Mouse (Mus musculus) MEL-GATA-1-ER (cell line): Measurements from ENCODE around the gene Rab36.

Experiments used
- DNase-seq: peaks from one replicate; pipeline ENCODE4 v3.0.0-alpha.2; 2012; ENCODE audit warnings: low read depth; ENCODE audit errors: extremely low read depth

Gene Rab36

GRCm38 (mm10) chr10:75044459-75044858, 7.6 kb downstream of the Rab36 start:
- no peak for DNase-seq

GRCm38 (mm10) chr10:75045831-75046230, 9.0 kb downstream of the Rab36 start:
- DNase-seq = no peak

DNA sequence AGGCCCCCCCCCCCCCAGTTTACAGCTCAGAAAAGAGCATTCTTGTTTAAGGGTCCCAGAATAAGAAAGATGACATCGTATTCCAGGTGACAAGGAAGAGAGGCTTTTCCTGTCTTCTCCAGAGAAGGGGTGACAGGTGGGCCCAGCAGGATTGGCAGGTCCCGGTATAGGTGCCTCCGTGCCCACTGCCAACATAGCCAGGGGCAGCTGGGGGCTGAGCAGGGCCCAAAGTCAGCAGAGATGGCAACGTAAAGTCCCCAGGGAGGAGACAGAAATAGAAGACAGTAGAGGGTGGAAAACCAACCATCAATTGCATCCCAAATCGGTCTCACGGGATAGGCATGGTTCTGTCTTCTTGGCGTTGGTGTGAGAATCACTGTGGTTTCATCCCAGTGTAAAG, 11.9 kb downstream of the Rab36 start:
- DNase-seq = no peak

- DNase-seq = no peak
These were observed 14.7 kb downstream of the Rab36 start for GRCm38 (mm10) chr10:75051364-75052074.

DNA sequence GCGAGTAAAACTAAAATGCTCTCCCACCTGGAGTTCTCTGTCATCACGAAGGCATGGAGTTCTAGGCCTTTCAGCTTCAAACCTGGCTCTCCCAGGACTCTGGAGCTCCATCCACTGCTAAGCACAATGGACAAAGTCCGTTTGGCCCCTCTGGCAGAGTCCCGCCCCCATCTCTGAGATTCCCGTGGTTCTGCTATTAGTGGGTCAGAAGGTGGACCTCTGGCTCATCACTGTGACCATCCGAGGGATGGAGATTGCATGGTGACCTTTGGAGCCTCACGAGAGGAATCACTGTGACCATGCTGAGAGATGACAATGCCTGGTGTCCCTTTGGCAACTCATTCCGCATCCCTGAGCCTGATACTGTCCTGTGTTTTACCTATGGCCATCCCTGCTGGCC, 16.0 kb downstream of the Rab36 start:
- DNase-seq = no peak

- no peak for DNase-seq
These were observed 16.8 kb downstream of the Rab36 start for GRCm38 (mm10) chr10:75053655-75054054.

DNA sequence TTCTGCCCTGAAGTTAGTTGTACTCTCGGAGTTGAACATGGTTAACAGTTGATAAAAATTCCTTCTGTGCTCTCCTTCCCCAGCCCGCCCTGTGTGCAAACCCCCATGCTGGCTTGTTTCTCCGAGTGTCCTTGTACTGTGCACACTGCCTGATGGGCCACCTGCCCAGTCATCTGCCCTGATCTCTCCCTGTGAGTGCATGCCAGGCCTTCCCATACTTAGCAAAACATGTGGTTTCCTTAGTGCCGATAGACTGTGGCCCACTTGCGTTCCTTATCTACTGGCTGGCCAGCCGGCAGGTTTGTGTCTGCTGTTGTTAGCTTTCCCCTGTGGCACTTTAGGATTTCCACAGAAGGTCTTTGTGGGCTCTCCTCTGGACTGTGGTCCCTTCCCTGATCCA, 17.3 kb downstream of the Rab36 start:
- DNase-seq = peak; percentile 16

DNA sequence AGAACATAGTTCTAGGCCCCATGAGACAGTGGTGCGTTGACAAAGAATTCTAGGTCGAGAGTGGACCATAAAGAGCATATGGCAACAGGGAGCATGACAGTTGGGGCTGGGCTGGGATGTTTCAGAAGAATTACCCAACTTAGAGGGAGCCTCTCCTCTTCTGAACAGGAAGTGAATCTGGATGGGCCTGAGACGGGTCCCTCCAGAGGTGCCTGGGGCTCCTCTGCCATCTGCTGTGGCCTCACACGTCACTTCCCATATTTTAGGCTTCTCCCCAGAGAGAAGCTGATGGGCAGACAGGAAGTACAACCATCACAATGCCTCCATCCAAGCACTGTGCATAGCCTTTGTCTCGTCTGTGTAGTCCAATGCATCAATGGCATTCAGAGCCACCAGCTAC, 18.8 kb downstream of the Rab36 start:
- DNase-seq = peak; percentile 44

DNA sequence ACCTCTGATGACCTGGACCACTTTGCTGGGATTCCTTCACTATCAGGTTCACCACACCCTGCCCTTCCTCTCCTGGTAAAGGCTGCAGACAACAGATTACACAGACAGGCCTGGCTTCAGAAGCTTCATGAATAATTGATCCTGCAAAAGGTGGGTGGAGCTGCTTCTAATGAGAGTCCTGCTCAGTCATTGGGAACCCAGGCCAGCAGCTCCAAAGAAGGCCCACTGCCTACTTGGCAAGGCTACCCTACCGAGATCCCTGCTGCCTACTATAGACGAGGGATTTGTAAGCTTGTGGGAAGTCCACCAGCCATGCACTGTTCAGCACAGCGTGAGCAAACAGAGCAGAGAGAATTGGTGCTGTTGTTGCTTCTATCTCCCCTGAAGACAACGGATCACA, 19.4 kb downstream of the Rab36 start:
- peak; percentile 53 for DNase-seq

DNA sequence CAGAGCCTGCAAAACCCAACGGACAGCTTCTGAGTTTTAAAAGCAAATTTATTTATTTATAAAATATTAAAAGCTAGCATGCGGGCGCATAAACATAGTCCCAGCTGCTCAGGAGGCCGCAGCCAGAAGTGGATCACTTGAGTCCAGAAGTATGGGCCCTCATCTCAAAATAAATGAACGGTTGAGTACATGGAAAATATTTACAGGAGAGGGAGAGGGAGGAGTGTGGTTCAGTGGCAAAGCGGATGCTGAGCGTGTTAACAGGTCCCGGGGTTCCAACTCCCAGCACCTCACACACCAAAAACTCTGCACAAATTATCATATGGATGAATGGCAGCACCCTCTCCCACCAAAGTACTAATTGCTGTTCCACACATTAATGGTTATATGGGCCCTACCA, 21.5 kb downstream of the Rab36 start:
- no peak for DNase-seq

DNA sequence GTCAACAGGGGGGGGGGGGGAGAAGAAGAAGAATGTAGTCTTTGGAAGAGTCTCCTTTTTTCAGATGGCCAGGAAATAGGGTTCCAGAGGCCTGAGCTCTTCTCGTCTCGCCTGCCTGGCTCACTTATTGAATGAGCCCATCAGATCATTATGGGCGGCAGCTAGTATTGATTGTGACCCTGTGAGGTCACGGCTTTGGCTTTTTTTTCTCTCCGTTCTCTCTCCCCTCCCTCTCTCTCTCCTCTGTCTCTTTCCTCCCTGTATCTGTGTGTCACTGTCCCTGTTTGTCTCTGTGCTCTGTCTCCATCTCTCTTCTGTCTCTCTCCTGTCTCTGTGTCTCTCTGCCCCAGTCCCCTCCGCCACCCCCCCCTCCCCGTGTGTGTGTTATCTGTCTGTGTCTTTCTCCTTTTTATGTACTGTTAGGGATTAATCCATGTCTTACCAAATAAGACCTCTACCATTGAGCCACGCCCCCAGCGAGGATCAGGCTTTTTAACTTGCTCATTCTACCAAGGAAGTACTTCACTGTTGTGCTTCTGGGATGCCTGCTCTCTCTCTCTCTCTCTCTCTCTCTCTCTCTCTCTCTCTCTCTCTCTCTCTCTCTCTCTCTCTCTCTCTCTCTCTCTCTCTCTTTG, 22.0 kb downstream of the Rab36 start:
- DNase-seq = peak; percentile 43

DNA sequence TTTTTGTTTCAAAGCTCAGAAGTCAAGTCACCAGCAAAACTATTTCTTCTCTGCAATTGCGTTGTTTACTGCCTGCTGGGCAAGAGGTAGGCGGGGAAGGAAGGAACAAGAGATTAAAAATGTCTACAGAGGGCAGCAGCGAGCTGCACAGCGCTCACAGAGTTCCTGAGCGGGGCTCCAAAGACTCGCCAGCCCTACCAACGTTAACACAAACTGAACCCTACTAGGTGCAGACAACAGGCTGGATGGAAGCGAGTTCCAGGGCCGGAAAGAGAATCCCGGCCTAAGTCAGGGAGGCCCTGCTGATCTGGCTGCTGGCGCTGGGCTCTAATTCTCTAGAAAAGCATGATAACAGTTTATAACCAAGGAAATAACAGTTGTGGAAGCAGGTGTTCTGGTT, 22.5 kb downstream of the Rab36 start:
- peak; percentile 61 for DNase-seq

GRCm38 (mm10) chr10:75060217-75060842, 23.5 kb downstream of the Rab36 start, which contains the start of gene Bcr:
TSS of gene Bcr (plus strand) at chr10:75060592.
- DNase-seq = no peak

GRCm38 (mm10) chr10:75060843-75061235, 24.0 kb downstream of the Rab36 start:
- no peak for DNase-seq

GRCm38 (mm10) chr10:75061341-75062188, 24.7 kb downstream of the Rab36 start:
- no peak for DNase-seq

DNA sequence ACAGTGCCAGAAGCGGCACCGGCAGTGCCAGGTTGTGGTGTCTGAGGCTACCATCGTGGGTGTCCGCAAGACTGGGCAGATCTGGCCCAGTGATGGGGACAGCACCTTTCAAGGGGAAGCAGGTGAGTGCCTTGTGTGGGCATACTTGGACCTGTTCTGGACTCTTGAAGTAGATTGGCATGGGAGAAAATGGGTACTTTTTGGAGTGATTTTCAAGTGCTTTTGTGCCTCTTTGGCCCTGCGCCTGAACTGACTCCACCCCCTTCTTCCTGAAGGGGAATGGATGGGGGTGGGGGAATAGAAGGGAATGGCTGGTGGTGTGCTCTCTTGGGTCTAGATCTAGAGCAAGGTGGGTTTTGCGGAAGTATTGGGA, 25.3 kb downstream of the Rab36 start:
- no peak for DNase-seq

DNA sequence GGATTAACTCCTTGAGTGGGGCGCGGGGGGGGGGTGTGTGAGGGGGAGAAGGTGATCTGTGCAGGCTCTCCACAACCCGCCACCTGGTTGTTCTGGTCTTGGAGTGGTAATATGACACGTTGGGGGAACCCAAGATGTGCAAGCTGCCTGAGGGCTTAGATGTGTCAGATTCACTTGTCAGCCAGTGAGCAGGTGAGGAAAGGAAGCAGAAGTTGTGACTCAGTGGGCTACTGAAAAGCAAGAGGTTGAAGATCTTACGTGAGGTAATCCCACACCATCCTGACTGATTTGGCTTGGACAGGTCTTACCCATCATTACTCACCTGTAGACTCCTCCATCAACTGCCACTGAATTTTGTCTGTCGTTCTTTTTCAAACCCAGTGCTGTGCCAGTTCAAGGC, 25.8 kb downstream of the Rab36 start:
- no peak for DNase-seq

- DNase-seq = no peak
These were observed 26.6 kb downstream of the Rab36 start for GRCm38 (mm10) chr10:75063301-75063965.

- no peak for DNase-seq
These were observed 28.8 kb downstream of the Rab36 start for GRCm38 (mm10) chr10:75065691-75066090.

GRCm38 (mm10) chr10:75067446-75067845, 30.6 kb downstream of the Rab36 start:
- DNase-seq = no peak

DNA sequence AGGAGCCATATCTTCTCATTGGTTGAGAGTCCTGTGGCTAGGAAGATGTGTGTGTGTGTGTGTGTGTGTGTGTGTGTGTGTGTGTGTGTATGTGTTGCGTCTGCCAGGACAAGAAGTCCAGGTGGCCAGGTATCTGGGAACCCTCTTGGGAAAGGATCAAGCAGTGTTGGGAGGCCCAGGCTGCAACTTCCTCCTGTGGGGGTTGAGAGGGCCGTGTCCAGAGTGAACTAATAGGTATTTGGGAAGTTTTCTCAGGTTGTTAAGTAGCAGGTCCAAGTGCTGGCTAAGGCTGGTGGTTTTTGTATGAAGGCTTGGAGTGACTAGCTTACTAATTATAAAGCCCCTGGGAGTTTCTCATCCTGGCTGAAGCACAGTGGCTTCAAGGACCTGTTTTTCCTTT, 31.2 kb downstream of the Rab36 start:
- no peak for DNase-seq
